Mouse (Mus musculus): ENCODE measurements around the gene Cdca3.

- TF ChIP-seq POLR2A (IDR thresholded peaks at IDR 0.05; ENCODE audit: borderline replicate concordance, insufficient read depth, low read length) (no peak), CTCF (IDR thresholded peaks at IDR 0.05; ENCODE audit: borderline replicate concordance, insufficient read depth, low read depth, low read length) (no peak)
Measured at GRCm38 (mm10) chr6:124817125-124817524, 12.2 kb upstream of the Cdca3 start.

Measured in cerebellum, adult 2 months (tissue).